Mouse (Mus musculus): ENCODE data around the gene Ccdc27. TPM values are rescaled to one million over a fixed set of nuclear protein-coding genes. Genes with fewer than 3 reads are reported as not detected.

Gene Ccdc27
- polyA plus RNA-seq, 1 experiment, result 0.08 TPM

- H3K4me3 ChIP-seq (ENCODE audit: control insufficient read depth, insufficient read depth, low read length), result no peak overlapping the region
- no peak overlapping the region for H3K27ac ChIP-seq (ENCODE audit: control insufficient read depth, insufficient read depth, low read length)
- no peaks in the 10 kb centered on the region for H3K36me3 ChIP-seq (ENCODE audit: control insufficient read depth, insufficient read depth, low read length)
- no peak for DNase-seq
- H3K4me1 ChIP-seq (replicated peaks; ENCODE audit: control insufficient read depth, insufficient read depth, low read length), result no peaks in the 10 kb centered on the region
- no peaks in the 10 kb centered on the region for H3K27me3 ChIP-seq (ENCODE audit: control insufficient read depth, insufficient read depth, low read length)
- TF ChIP-seq CTCF (IDR thresholded peaks at IDR 0.05; ENCODE audit: borderline replicate concordance, control insufficient read depth, extremely low read depth, insufficient read depth, low read length, poor library complexity) (no peak), POLR2A (IDR thresholded peaks at IDR 0.05; ENCODE audit: control insufficient read depth, extremely low read depth, insufficient read depth, low read length, poor library complexity) (no peak)
- 67% methylated on average over 4 of the region's 4 CpGs for WGBS
Observed at GRCm38 (mm10) chr4:154080211-154080610, 37.7 kb upstream of the Ccdc27 start.

- TF ChIP-seq CTCF (IDR thresholded peaks at IDR 0.05; ENCODE audit: borderline replicate concordance, control insufficient read depth, extremely low read depth, insufficient read depth, low read length, poor library complexity) (no peak), POLR2A (IDR thresholded peaks at IDR 0.05; ENCODE audit: control insufficient read depth, extremely low read depth, insufficient read depth, low read length, poor library complexity) (no peak)
- 18% methylated on average over 16 of the region's 16 CpGs for WGBS
- H3K4me3 ChIP-seq (ENCODE audit: control insufficient read depth, insufficient read depth, low read length), result no peak overlapping the region
- no peaks in the 10 kb centered on the region for H3K27me3 ChIP-seq (ENCODE audit: control insufficient read depth, insufficient read depth, low read length)
- H3K4me1 ChIP-seq (replicated peaks; ENCODE audit: control insufficient read depth, insufficient read depth, low read length), result no peaks in the 10 kb centered on the region
- no peaks in the 10 kb centered on the region for H3K36me3 ChIP-seq (ENCODE audit: control insufficient read depth, insufficient read depth, low read length)
- no peak for DNase-seq
- H3K27ac ChIP-seq (ENCODE audit: control insufficient read depth, insufficient read depth, low read length), result no peak overlapping the region
Observed at GRCm38 (mm10) chr4:154071941-154072340, 29.5 kb upstream of the Ccdc27 start.

GRCm38 (mm10) chr4:154071521-154071920, 29.0 kb upstream of the Ccdc27 start:
- no peaks in the 10 kb centered on the region for H3K36me3 ChIP-seq (ENCODE audit: control insufficient read depth, insufficient read depth, low read length)
- 3% methylated on average over 15 of the region's 20 CpGs for WGBS
- TF ChIP-seq POLR2A (IDR thresholded peaks at IDR 0.05; ENCODE audit: control insufficient read depth, extremely low read depth, insufficient read depth, low read length, poor library complexity) (no peak), CTCF (IDR thresholded peaks at IDR 0.05; ENCODE audit: borderline replicate concordance, control insufficient read depth, extremely low read depth, insufficient read depth, low read length, poor library complexity) (no peak)
- H3K27ac ChIP-seq (ENCODE audit: control insufficient read depth, insufficient read depth, low read length), result no peak overlapping the region
- DNase-seq, result no peak
- no peak overlapping the region for H3K4me3 ChIP-seq (ENCODE audit: control insufficient read depth, insufficient read depth, low read length)
- H3K27me3 ChIP-seq (ENCODE audit: control insufficient read depth, insufficient read depth, low read length), result no peaks in the 10 kb centered on the region
- no peaks in the 10 kb centered on the region for H3K4me1 ChIP-seq (replicated peaks; ENCODE audit: control insufficient read depth, insufficient read depth, low read length)

GRCm38 (mm10) chr4:154070896-154071295, 28.4 kb upstream of the Ccdc27 start:
- H3K4me1 ChIP-seq (replicated peaks; ENCODE audit: control insufficient read depth, insufficient read depth, low read length), result no peaks in the 10 kb centered on the region
- 2% methylated on average over 5 of the region's 5 CpGs for WGBS
- no peak for DNase-seq
- H3K36me3 ChIP-seq (ENCODE audit: control insufficient read depth, insufficient read depth, low read length), result no peaks in the 10 kb centered on the region
- no peak overlapping the region for H3K4me3 ChIP-seq (ENCODE audit: control insufficient read depth, insufficient read depth, low read length)
- H3K27ac ChIP-seq (ENCODE audit: control insufficient read depth, insufficient read depth, low read length), result no peak overlapping the region
- TF ChIP-seq POLR2A (IDR thresholded peaks at IDR 0.05; ENCODE audit: control insufficient read depth, extremely low read depth, insufficient read depth, low read length, poor library complexity) (no peak), CTCF (IDR thresholded peaks at IDR 0.05; ENCODE audit: borderline replicate concordance, control insufficient read depth, extremely low read depth, insufficient read depth, low read length, poor library complexity) (no peak)
- no peaks in the 10 kb centered on the region for H3K27me3 ChIP-seq (ENCODE audit: control insufficient read depth, insufficient read depth, low read length)

- 64% methylated on average over 14 of the region's 14 CpGs for WGBS
- H3K4me3 ChIP-seq (ENCODE audit: control insufficient read depth, insufficient read depth, low read length), result no peak overlapping the region
- no peaks in the 10 kb centered on the region for H3K27me3 ChIP-seq (ENCODE audit: control insufficient read depth, insufficient read depth, low read length)
- no peak for TF ChIP-seq CTCF (IDR thresholded peaks at IDR 0.05; ENCODE audit: borderline replicate concordance, control insufficient read depth, extremely low read depth, insufficient read depth, low read length, poor library complexity)
- TF ChIP-seq POLR2A (IDR thresholded peaks at IDR 0.05; ENCODE audit: control insufficient read depth, extremely low read depth, insufficient read depth, low read length, poor library complexity), result no peak
- no peaks in the 10 kb centered on the region for H3K36me3 ChIP-seq (ENCODE audit: control insufficient read depth, insufficient read depth, low read length)
- peak; percentile 9 for DNase-seq
- H3K4me1 ChIP-seq (replicated peaks; ENCODE audit: control insufficient read depth, insufficient read depth, low read length), result no peaks in the 10 kb centered on the region
- no peak overlapping the region for H3K27ac ChIP-seq (ENCODE audit: control insufficient read depth, insufficient read depth, low read length)
Observed at GRCm38 (mm10) chr4:154064827-154065773, 22.6 kb upstream of the Ccdc27 start.

GRCm38 (mm10) chr4:154057696-154058095, 15.2 kb upstream of the Ccdc27 start:
- Histone ChIP-seq H3K4me3 (ENCODE audit: control insufficient read depth, insufficient read depth, low read length) (no peak overlapping the region), H3K4me1 (replicated peaks; ENCODE audit: control insufficient read depth, insufficient read depth, low read length) (no peaks in the 10 kb centered on the region)
- DNase-seq, result no peak

More at GRCm38 (mm10) chr4:154057696-154058095, 15.2 kb upstream of the Ccdc27 start:
- Histone ChIP-seq H3K27me3 (ENCODE audit: control insufficient read depth, insufficient read depth, low read length) (no peaks in the 10 kb centered on the region), H3K27ac (ENCODE audit: control insufficient read depth, insufficient read depth, low read length) (no peak overlapping the region), H3K36me3 (ENCODE audit: control insufficient read depth, insufficient read depth, low read length) (no peaks in the 10 kb centered on the region)
- 67% methylated on average over 4 of the region's 4 CpGs for WGBS
- TF ChIP-seq CTCF (IDR thresholded peaks at IDR 0.05; ENCODE audit: borderline replicate concordance, control insufficient read depth, extremely low read depth, insufficient read depth, low read length, poor library complexity) (no peak), POLR2A (IDR thresholded peaks at IDR 0.05; ENCODE audit: control insufficient read depth, extremely low read depth, insufficient read depth, low read length, poor library complexity) (no peak)

Measured in thymus, adult 2 months (tissue).